Mouse (Mus musculus) gastrocnemius, adult 2 months (tissue): Measurements from ENCODE around the gene Kdsr. TPM values are rescaled to one million over a fixed set of nuclear protein-coding genes. Genes with fewer than 3 reads are reported as not detected.

Experiments
- DNase-seq: peaks from one replicate; pipeline ENCODE4 v3.0.0; 2022
- H3K27ac ChIP-seq: fragments of 200-600 bp; 2 replicates; pipeline ENCODE4 v1.8.1; 2022; ENCODE audit warnings: mild to moderate bottlenecking
- H3K4me3 ChIP-seq: fragments of 200-600 bp; 2 replicates; pipeline ENCODE4 v1.8.1; 2022; ENCODE audit warnings: mild to moderate bottlenecking, moderate library complexity
- CTCF ChIP-seq: fragments of 200-600 bp; IDR thresholded peaks from 2 replicates; pipeline ENCODE4 v1.8.1; 2022; ENCODE audit warnings: antibody characterized with exemption, mild to moderate bottlenecking, moderate library complexity
- intact Hi-C: fragments of 180-260 bp; cut with DNase I; formaldehyde crosslinking; loops from one replicate; pipeline ENCODE4 v1.15.1; 2025
- total RNA-seq, 2 experiments: library from RNA; stranded (reverse); gene quantifications; 2 replicates each; pipeline ENCODE4 v1.2.3; 2021

Gene Kdsr
- total RNA-seq, 2 experiments from 2014 or later = 3.9 to 4.4 TPM

- Histone ChIP-seq H3K4me3 (no peak overlapping the region), H3K27ac (no peak overlapping the region)
- DNase-seq = no peak
- intact Hi-C loops = no loop called here
- no peak for TF ChIP-seq CTCF
Measured at GRCm38 (mm10) chr1:106764281-106764680, 4.8 kb upstream of the Kdsr start.

- H3K27ac ChIP-seq = no peak overlapping the region
- H3K4me3 ChIP-seq = no peak overlapping the region
- no peak for TF ChIP-seq CTCF
- intact Hi-C loops = loop anchor here (1.0 kb wide), 1 partner anchor 36 kb away; the partner anchor contains the start of gene Vps4b
- no peak for DNase-seq
Measured at GRCm38 (mm10) chr1:106760750-106761149, 1.2 kb upstream of the Kdsr start.

DNA sequence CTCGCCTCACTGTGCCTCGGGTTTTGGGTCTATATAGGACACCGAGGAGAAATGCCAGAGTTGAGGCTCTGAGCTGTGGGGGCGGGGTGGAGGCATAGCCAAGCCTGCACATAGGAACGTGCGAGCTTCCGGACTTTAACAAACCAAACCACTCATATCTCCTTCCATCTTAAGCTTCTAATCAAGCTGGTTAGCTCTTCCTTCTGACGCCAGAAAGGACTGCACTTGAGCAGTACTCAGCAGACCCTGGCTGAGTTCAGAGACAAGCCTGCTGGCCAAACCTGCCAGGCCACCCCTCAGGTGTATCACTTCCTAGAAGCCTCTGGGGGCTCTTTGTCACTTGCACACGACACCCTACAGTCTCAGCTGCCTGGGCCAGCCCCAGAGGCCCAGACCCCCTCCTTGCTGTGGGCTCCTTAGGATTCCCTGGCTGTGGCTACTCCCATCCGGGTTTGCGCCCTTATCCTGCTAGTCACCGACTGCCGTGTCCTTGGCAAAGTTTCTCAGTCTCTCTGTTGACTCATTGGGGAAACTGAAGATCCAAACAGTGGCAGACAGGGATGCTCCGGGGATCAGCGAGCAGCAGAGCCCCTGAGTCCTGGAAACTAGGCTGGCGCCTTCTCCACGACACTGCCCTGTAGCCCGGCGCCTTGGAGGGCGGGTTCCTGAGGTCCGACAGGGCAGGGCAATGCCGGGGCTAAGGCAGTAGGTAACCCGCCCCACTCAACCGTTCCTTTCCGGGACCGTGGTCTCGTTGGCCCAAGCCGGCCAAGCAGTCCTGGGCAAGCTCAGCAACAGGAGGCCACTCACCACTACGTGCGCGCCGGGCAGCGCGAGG is 574 bp downstream of the Kdsr start:
- no peak for TF ChIP-seq CTCF
- intact Hi-C loops = no loop called here
- peak; percentile 27 for DNase-seq
- Histone ChIP-seq H3K4me3 (peak overlapping the region; percentile 91), H3K27ac (peak overlapping the region; percentile 96)

GRCm38 (mm10) chr1:106756633-106757032 is 2.9 kb downstream of the Kdsr start:
- no peak for DNase-seq
- H3K4me3 ChIP-seq = no peak overlapping the region
- no peak overlapping the region for H3K27ac ChIP-seq
- no peak for TF ChIP-seq CTCF
- intact Hi-C loops = no loop called here

DNA sequence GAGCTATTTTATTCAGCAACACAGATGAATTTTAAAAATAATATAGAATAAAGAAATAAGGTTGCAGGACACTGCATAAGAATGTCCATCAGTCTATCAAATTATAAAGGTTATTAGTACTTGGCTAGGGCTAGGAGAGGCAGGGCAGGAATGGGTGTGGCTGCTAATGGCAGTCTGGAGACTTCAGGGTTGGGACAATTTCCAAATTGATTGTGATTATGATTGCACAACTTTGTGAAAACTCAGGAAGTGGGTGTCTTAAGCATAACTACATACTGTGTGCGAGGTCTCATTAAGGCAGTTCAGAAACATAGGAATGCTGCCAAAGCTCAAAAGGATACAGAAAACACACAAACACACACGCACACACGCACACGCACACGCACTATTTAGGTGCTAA is 7.5 kb downstream of the Kdsr start:
- intact Hi-C loops = no loop called here
- DNase-seq = no peak
- no peak overlapping the region for H3K27ac ChIP-seq
- no peak overlapping the region for H3K4me3 ChIP-seq
- no peak for TF ChIP-seq CTCF

DNA sequence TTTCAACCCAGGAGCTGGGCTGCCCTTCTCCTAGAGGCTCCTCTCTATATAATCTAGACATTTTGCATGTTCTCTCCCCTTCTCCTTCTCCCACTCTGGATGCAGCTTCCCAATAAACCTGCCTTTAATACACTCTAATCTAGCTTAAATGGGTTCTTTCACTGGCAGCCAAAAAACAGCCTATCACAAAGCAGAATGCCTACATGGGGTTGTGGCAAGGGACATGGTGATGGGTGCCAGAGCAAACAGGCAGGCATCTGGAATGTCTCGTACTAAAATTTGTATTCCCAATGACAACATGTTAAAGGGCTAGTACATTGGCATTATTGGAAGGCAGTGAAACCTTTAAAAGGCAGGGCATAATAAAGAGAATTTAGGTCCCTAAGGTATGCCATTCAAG is 8.9 kb downstream of the Kdsr start:
- no peak for DNase-seq
- Histone ChIP-seq H3K4me3 (no peak overlapping the region), H3K27ac (no peak overlapping the region)
- intact Hi-C loops = no loop called here
- TF ChIP-seq CTCF = no peak

DNA sequence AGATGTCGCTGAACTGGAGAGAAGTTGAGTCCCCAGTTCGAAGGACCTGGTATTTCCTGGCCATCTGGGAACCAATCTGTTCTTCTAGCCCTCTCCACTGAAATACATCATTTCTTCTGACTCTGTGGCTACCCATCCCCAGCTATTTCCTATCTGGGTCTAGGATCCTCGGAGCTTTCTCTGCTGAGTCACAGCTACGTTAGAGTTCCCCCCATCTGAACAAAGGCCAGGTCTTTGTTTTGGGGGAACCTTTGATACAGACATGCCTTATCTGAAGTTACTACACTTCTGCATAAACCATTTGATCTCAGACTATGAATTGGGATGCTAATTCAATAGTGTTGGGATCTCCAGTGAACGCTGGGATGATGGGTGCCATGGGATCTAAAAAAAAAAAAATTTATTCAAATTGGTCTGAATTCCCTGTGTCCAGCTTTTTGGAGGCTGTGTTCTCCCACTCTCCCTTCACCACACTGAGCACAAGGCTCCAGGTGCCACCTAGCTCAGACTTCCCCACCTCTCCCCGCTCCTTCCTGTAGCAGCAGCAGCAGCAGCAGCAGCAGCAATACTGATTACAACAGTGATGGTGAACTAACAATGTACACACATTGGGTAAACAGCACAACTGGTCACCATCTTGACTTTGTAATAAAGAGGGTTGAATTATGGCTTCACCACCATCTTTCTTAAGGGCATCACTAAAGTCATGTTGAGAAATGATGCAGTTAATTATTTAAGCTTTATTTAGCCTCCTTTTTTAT is 10.8 kb downstream of the Kdsr start:
- no peak for DNase-seq
- no peak overlapping the region for H3K27ac ChIP-seq
- H3K4me3 ChIP-seq = no peak overlapping the region
- no peak for TF ChIP-seq CTCF
- intact Hi-C loops = no loop called here

DNA sequence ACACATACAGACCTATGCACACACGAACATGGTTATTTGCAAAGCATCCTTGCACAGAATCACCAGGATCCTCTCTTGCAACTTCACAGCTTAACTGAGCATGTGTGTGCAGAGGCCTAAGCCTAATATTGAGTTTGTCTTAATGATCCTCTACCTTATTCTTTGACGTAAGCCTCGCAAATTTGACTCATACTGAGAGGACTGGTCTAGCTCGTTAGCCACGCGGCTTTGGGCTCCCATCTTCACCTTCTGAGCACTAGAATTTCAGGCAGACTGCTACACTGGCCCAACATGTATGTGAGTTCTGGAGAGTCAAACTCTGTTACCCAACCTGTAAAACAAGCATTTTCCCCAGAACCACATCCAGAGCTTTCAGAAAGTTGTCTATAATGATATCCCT is 16.5 kb downstream of the Kdsr start:
- Histone ChIP-seq H3K4me3 (no peak overlapping the region), H3K27ac (no peak overlapping the region)
- TF ChIP-seq CTCF = no peak
- no peak for DNase-seq
- intact Hi-C loops = no loop called here

DNA sequence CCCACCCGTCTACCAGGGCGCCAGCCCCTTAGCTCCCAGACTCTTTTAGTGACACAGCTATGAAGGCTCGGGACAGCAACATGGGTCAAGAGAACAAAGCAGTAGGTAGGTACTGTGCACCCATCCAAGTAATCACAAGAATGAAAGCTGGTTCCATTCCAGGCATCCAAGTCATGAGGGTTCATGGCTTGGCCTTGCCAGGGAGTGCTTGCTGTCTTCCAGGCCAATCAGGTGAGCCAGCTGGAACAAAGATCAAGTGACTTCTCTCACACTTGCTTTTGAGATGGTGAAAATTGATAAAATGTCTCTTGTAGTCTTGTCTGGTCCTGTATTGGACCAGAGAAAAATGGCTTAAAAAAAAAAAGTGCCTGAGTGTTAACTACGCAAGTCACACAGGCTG is 18.8 kb downstream of the Kdsr start:
- no peak for TF ChIP-seq CTCF
- intact Hi-C loops = no loop called here
- Histone ChIP-seq H3K4me3 (no peak overlapping the region), H3K27ac (no peak overlapping the region)
- no peak for DNase-seq

DNA sequence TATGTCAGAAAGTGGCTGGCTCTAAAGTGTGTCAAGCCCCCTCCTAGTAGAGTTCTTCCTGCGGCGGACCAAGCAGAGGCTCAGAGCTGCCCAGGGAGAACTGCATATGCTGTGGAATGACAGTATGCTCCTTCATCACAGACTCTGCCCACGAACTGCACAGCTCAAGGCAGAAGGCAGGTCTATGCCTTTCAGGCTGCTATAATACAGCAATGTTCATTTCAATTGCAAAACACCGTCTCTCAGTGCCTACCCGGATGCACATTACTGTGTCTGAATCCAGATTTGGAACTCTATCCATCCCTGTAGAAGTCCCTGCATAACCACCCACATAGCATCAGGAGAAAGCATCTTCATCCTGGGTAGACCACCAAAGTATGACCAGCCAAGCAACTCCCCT is 19.7 kb downstream of the Kdsr start:
- intact Hi-C loops = loop anchor here (5.0 kb wide), 2 partner anchors 198 to 228 kb away; no protein-coding TSS in a partner anchor
- DNase-seq = no peak
- H3K4me3 ChIP-seq = no peak overlapping the region
- no peak overlapping the region for H3K27ac ChIP-seq
- no peak for TF ChIP-seq CTCF

DNA sequence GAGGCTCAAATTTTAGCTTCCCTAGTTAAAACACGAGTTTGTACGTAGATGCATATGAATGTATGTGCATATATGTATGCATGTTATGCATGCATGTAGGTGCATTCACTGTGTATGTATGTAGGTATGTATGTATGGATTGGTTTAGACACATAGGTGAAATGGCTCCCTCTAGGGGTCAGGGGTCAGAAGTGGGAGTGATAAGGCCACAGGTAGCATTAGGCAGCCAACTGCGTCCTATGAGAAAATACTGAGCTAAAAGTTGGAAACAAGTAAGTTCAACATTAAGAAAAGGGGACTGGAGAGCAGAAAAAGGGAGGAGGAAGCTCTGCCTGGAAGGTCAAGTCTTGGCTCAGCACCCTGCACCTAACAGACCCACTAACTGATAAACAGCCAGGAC is 21.4 kb downstream of the Kdsr start:
- no peak for DNase-seq
- no peak overlapping the region for H3K27ac ChIP-seq
- TF ChIP-seq CTCF = peak; percentile 54
- H3K4me3 ChIP-seq = no peak overlapping the region
- intact Hi-C loops = loop anchor here (5.0 kb wide), 2 partner anchors 196 to 226 kb away; no protein-coding TSS in a partner anchor

- TF ChIP-seq CTCF = no peak
- no peak overlapping the region for H3K4me3 ChIP-seq
- DNase-seq = no peak
- intact Hi-C loops = loop anchor here (5.0 kb wide), 2 partner anchors 194 to 224 kb away; no protein-coding TSS in a partner anchor
- H3K27ac ChIP-seq = no peak overlapping the region
Measured at GRCm38 (mm10) chr1:106736211-106736610, 23.3 kb downstream of the Kdsr start.

GRCm38 (mm10) chr1:106735586-106735985 is 23.9 kb downstream of the Kdsr start:
- no peak overlapping the region for H3K4me3 ChIP-seq
- no peak for DNase-seq
- intact Hi-C loops = loop anchor here (5.0 kb wide), 2 partner anchors 193 to 223 kb away; no protein-coding TSS in a partner anchor
- TF ChIP-seq CTCF = peak; percentile 85
- H3K27ac ChIP-seq = no peak overlapping the region
